Mouse (Mus musculus): ENCODE data around the gene Gse1.

DNA sequence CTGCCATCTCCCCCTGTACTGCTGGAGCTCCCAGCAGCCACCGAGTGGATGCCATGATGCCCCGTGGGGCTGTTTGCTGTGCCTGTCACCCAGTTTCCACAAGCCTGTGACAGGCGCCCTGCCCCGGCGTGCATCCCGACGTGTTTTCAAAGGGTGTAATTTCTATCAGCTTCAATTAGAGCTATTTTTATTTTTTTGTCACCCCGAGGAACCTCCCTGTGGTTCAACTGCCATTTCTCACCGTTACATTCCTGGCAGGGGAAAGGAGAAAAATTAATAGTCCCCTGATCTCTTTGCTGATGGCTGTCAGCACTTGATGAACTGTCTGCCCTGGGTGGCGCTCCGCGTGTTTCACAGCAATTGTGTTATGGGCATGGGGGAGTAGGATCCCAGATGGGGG, 115.3 kb downstream of the Gse1 start:
- TF ChIP-seq CTCF (conservative IDR thresholded peaks at IDR 0.05; ENCODE audit: low read length) (no peak), POU5F1 (IDR thresholded peaks at IDR 0.05; ENCODE audit: borderline replicate concordance, low read length) (no peak)

Measured in E14TG2a.4 (cell line).